Mouse (Mus musculus): ENCODE results near the gene Irs1. TPM values are rescaled to one million over a fixed set of nuclear protein-coding genes. Genes with fewer than 3 reads are reported as not detected.

Gene Irs1
- polyA plus RNA-seq, 1 experiment from 2014 or later: 3.1 TPM

- no peak overlapping the region for H3K9ac ChIP-seq (ENCODE audit: low read depth, low read length)
- ATAC-seq (replicated peaks; ENCODE audit: low FRiP score, low read depth): no peak
- no peak for DNase-seq (ENCODE audit: low spot score)
- H3K4me3 ChIP-seq (replicated peaks; ENCODE audit: low read depth, low read length): no peak overlapping the region
- no peak overlapping the region for H3K4me2 ChIP-seq (ENCODE audit: low read length)
- H3K27ac ChIP-seq: no peak overlapping the region
- no peaks in the 10 kb centered on the region for H3K36me3 ChIP-seq (ENCODE audit: insufficient read depth, low read length)
- TF ChIP-seq CTCF (IDR thresholded peaks at IDR 0.05; ENCODE audit: low read depth): no peak
- WGBS: 43% methylated on average over 9 of the region's 9 CpGs
- H3K27me3 ChIP-seq (ENCODE audit: insufficient read depth, low read length): no peaks in the 10 kb centered on the region
- H3K4me1 ChIP-seq (replicated peaks; ENCODE audit: insufficient read depth, low read length): no peaks in the 10 kb centered on the region
- no peaks in the 10 kb centered on the region for H3K9me3 ChIP-seq (replicated peaks; ENCODE audit: low read length)
Observed at GRCm38 (mm10) chr1:82261053-82261618, 30.1 kb downstream of the Irs1 start.

DNA sequence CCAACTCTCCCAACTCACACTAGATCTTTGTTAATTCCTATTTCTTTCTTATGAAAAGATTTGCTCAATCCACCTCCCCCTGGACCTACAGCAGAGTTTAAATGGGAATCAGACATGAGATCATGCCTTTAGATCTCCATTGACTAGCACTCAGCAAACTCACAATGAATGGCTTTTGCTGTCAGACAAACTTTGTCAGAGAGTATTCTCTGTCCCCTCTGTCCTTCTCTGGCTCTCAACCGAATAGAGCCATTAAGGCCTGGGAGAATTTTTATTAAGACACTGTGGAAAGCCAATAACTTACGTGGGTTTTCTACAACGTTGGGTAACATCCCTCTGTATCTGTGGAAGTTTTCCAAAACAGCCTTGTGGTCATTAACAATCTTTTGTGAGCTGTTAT lies 31.2 kb downstream of the Irs1 start:
- no peak for ATAC-seq (replicated peaks; ENCODE audit: low FRiP score, low read depth)
- Histone ChIP-seq H3K27me3 (ENCODE audit: insufficient read depth, low read length) (no peaks in the 10 kb centered on the region), H3K4me1 (replicated peaks; ENCODE audit: insufficient read depth, low read length) (no peaks in the 10 kb centered on the region), H3K4me2 (ENCODE audit: low read length) (no peak overlapping the region), H3K27ac (no peak overlapping the region), H3K4me3 (replicated peaks; ENCODE audit: low read depth, low read length) (no peak overlapping the region), H3K36me3 (ENCODE audit: insufficient read depth, low read length) (no peaks in the 10 kb centered on the region), H3K9ac (ENCODE audit: low read depth, low read length) (no peak overlapping the region), H3K9me3 (replicated peaks; ENCODE audit: low read length) (no peaks in the 10 kb centered on the region)
- TF ChIP-seq CTCF (IDR thresholded peaks at IDR 0.05; ENCODE audit: low read depth): no peak
- DNase-seq (ENCODE audit: low spot score): no peak
- 66% methylated on average over 3 of the region's 3 CpGs for WGBS

- no peak overlapping the region for H3K4me2 ChIP-seq (ENCODE audit: low read length)
- H3K9me3 ChIP-seq (replicated peaks; ENCODE audit: low read length): no peaks in the 10 kb centered on the region
- H3K9ac ChIP-seq (ENCODE audit: low read depth, low read length): no peak overlapping the region
- H3K4me1 ChIP-seq (replicated peaks; ENCODE audit: insufficient read depth, low read length): no peaks in the 10 kb centered on the region
- no peak overlapping the region for H3K4me3 ChIP-seq (replicated peaks; ENCODE audit: low read depth, low read length)
- WGBS: 42% methylated on average over 7 of the region's 7 CpGs
- DNase-seq (ENCODE audit: low spot score): no peak
- no peak overlapping the region for H3K27ac ChIP-seq
- H3K27me3 ChIP-seq (ENCODE audit: insufficient read depth, low read length): no peaks in the 10 kb centered on the region
- ATAC-seq (replicated peaks; ENCODE audit: low FRiP score, low read depth): no peak
- no peak for TF ChIP-seq CTCF (IDR thresholded peaks at IDR 0.05; ENCODE audit: low read depth)
- H3K36me3 ChIP-seq (ENCODE audit: insufficient read depth, low read length): no peaks in the 10 kb centered on the region
Observed at GRCm38 (mm10) chr1:82258331-82258730, 32.9 kb downstream of the Irs1 start.

DNA sequence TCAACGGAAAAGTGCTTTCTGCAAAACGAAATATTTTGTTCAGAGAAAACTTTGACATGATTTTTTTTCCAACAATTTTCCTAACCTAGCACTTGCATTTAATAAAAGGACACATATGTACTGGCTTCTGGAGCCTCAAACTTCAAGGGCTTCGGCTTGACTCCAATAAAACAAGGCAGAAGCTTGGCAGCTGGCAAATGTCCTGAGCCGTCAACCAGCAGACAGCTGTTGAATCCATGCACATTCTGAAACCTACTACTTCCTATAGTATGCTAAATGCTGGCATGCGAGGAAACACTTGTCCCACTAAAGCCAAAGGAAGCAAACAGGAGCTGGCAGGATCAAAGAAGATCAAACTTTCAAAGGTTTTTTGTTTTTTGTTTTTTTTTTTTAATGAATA lies 33.8 kb downstream of the Irs1 start:
- H3K4me2 ChIP-seq (ENCODE audit: low read length): no peak overlapping the region
- H3K27me3 ChIP-seq (ENCODE audit: insufficient read depth, low read length): no peaks in the 10 kb centered on the region
- no peak for ATAC-seq (replicated peaks; ENCODE audit: low FRiP score, low read depth)
- H3K4me3 ChIP-seq (replicated peaks; ENCODE audit: low read depth, low read length): no peak overlapping the region
- DNase-seq (ENCODE audit: low spot score): peak; percentile 29
- WGBS: 40% methylated on average over 5 of the region's 5 CpGs
- H3K9ac ChIP-seq (ENCODE audit: low read depth, low read length): no peak overlapping the region
- H3K9me3 ChIP-seq (replicated peaks; ENCODE audit: low read length): no peaks in the 10 kb centered on the region
- no peak overlapping the region for H3K27ac ChIP-seq
- no peak for TF ChIP-seq CTCF (IDR thresholded peaks at IDR 0.05; ENCODE audit: low read depth)
- no peaks in the 10 kb centered on the region for H3K4me1 ChIP-seq (replicated peaks; ENCODE audit: insufficient read depth, low read length)
- no peaks in the 10 kb centered on the region for H3K36me3 ChIP-seq (ENCODE audit: insufficient read depth, low read length)

DNA sequence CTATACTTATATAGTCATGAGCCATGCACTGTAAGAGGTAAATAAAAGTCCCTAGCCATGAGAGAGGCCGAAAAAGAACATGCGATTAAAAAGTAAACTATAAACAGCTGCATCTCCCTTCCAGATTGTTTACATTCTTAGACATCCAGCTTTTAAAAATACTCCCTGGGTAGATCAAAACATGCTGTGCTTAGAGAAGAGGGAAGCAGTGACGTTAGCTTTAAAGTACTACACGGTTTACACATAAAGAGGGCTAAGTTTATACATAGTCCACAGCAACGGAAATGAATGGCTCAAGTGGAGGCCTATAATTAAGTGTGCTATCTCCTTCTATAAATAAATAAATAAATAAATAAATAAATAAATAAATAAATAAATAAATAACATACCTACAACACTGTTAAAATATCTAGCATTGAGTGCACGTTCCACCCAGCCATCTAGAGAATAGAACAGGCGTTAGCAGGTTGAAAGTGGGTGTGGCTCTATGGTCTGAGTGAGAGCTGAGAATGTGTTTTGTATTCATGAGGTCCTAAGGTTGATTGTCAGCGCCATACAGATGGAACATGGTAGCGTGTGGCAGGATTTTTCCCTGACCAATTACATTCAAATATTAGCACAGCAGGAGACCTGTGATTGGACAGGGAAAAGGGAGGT lies 37.3 kb downstream of the Irs1 start:
- 75% methylated on average over 9 of the region's 9 CpGs for WGBS
- no peak overlapping the region for H3K4me2 ChIP-seq (ENCODE audit: low read length)
- no peaks in the 10 kb centered on the region for H3K27me3 ChIP-seq (ENCODE audit: insufficient read depth, low read length)
- ATAC-seq (replicated peaks; ENCODE audit: low FRiP score, low read depth) (no peak; the same call in 1 of the 2 replicates), DNase-seq (ENCODE audit: low spot score) (peak; percentile 59)
- no peak overlapping the region for H3K9ac ChIP-seq (ENCODE audit: low read depth, low read length)
- H3K9me3 ChIP-seq (replicated peaks; ENCODE audit: low read length): no peaks in the 10 kb centered on the region
- no peak for TF ChIP-seq CTCF (IDR thresholded peaks at IDR 0.05; ENCODE audit: low read depth)
- H3K36me3 ChIP-seq (ENCODE audit: insufficient read depth, low read length): no peaks in the 10 kb centered on the region
- H3K27ac ChIP-seq: no peak overlapping the region
- no peaks in the 10 kb centered on the region for H3K4me1 ChIP-seq (replicated peaks; ENCODE audit: insufficient read depth, low read length)
- no peak overlapping the region for H3K4me3 ChIP-seq (replicated peaks; ENCODE audit: low read depth, low read length)

DNA sequence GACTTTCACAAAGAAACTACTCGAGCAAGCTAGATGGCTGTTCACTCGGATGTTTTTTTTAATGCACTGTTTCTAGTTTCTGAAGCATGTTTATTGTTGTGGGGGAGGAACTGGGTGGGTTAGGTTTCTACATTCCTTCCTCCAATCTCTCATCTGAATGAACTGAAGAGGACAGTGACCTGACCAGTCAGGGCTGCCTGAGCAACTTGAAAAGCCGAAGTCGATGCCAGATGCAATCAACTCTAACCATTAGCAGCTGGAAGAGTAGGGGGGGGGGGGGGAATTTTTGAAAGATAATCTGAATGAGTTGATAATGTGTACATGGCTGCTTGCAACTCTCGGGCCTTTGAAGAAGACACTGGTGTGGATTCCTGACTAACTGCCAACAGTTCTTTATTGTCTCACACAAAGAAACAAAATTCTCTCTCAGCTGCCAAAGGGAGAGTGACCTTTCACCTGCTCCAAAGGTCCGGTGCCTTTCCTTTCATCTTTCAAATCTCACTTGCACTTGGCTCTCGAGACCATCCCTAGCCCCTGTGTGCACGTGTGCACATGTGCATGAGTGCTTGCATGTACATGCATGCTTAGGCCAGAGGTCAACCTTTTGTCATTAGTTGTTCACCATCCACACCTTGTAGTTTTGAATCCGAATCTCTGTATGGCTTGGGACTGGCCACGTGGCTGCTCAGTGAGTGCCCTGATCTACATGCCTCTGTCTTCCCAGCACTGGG lies 43.8 kb downstream of the Irs1 start:
- peak; percentile 82 for DNase-seq (ENCODE audit: low spot score)
- ATAC-seq (replicated peaks; ENCODE audit: low FRiP score, low read depth): peak; percentile 70
- no peak overlapping the region for H3K9ac ChIP-seq (ENCODE audit: low read depth, low read length)
- no peak overlapping the region for H3K4me3 ChIP-seq (replicated peaks; ENCODE audit: low read depth, low read length)
- no peak overlapping the region for H3K27ac ChIP-seq
- H3K27me3 ChIP-seq (ENCODE audit: insufficient read depth, low read length): no peaks in the 10 kb centered on the region
- H3K4me2 ChIP-seq (ENCODE audit: low read length): no peak overlapping the region
- 31% methylated on average over 10 of the region's 10 CpGs for WGBS
- peaks cover 4% of the 10 kb centered on the region; the same call in 1 of the 2 replicates for H3K4me1 ChIP-seq (replicated peaks; ENCODE audit: insufficient read depth, low read length)
- no peaks in the 10 kb centered on the region for H3K9me3 ChIP-seq (replicated peaks; ENCODE audit: low read length)
- no peaks in the 10 kb centered on the region for H3K36me3 ChIP-seq (ENCODE audit: insufficient read depth, low read length)
- no peak for TF ChIP-seq CTCF (IDR thresholded peaks at IDR 0.05; ENCODE audit: low read depth)
